Mouse (Mus musculus): ENCODE results near the gene Ccdc12. TPM values are rescaled to one million over a fixed set of nuclear protein-coding genes. Genes with fewer than 3 reads are reported as not detected.

Ccdc12 gene
- polyA plus RNA-seq, 1 experiment from 2014 or later = 113 TPM

GRCm38 (mm10) chr9:110722060-110722459, 65.8 kb downstream of the Ccdc12 start:
- WGBS = 84% methylated on average over 10 of the region's 10 CpGs
- H3K9ac ChIP-seq (replicated peaks; ENCODE audit: low read depth, low read length) = no peak overlapping the region
- H3K36me3 ChIP-seq (ENCODE audit: control insufficient read depth, insufficient read depth) = no peaks in the 10 kb centered on the region
- H3K4me1 ChIP-seq (replicated peaks; ENCODE audit: control insufficient read depth, insufficient read depth, low read length) = peaks cover 14% of the 10 kb centered on the region
- no peak overlapping the region for H3K4me2 ChIP-seq (ENCODE audit: low read length)
- no peak overlapping the region for H3K27ac ChIP-seq (ENCODE audit: low read length)
- no peak for ATAC-seq
- H3K9me3 ChIP-seq (ENCODE audit: control insufficient read depth, low read length) = no peaks in the 10 kb centered on the region
- peaks cover 2% of the 10 kb centered on the region for H3K27me3 ChIP-seq (replicated peaks; ENCODE audit: control insufficient read depth, insufficient read depth, low read length)
- H3K4me3 ChIP-seq (replicated peaks; ENCODE audit: low read length) = no peak overlapping the region

GRCm38 (mm10) chr9:110725721-110726135, 69.4 kb downstream of the Ccdc12 start:
- 4% methylated on average over 9 of the region's 9 CpGs for WGBS
- Histone ChIP-seq H3K4me2 (ENCODE audit: low read length) (no peak overlapping the region), H3K27ac (ENCODE audit: low read length) (no peak overlapping the region), H3K4me1 (replicated peaks; ENCODE audit: control insufficient read depth, insufficient read depth, low read length) (peaks cover 17% of the 10 kb centered on the region), H3K9ac (replicated peaks; ENCODE audit: low read depth, low read length) (no peak overlapping the region), H3K9me3 (ENCODE audit: control insufficient read depth, low read length) (no peaks in the 10 kb centered on the region), H3K36me3 (ENCODE audit: control insufficient read depth, insufficient read depth) (no peaks in the 10 kb centered on the region), H3K27me3 (replicated peaks; ENCODE audit: control insufficient read depth, insufficient read depth, low read length) (peaks cover 13% of the 10 kb centered on the region), H3K4me3 (replicated peaks; ENCODE audit: low read length) (no peak overlapping the region)
- ATAC-seq = peak; percentile 67

- no peaks in the 10 kb centered on the region for H3K36me3 ChIP-seq (ENCODE audit: control insufficient read depth, insufficient read depth)
- no peaks in the 10 kb centered on the region for H3K9me3 ChIP-seq (ENCODE audit: control insufficient read depth, low read length)
- 5% methylated on average over 32 of the region's 33 CpGs for WGBS
- ATAC-seq = no peak
- peak overlapping the region; percentile 60 for H3K4me2 ChIP-seq (ENCODE audit: low read length)
- H3K4me1 ChIP-seq (replicated peaks; ENCODE audit: control insufficient read depth, insufficient read depth, low read length) = peaks cover 17% of the 10 kb centered on the region
- peak overlapping the region; percentile 34 for H3K4me3 ChIP-seq (replicated peaks; ENCODE audit: low read length)
- H3K9ac ChIP-seq (replicated peaks; ENCODE audit: low read depth, low read length) = peak overlapping the region; percentile 32; the same call in 1 of the 2 replicates
- H3K27me3 ChIP-seq (replicated peaks; ENCODE audit: control insufficient read depth, insufficient read depth, low read length) = peaks cover 14% of the 10 kb centered on the region
- no peak overlapping the region for H3K27ac ChIP-seq (ENCODE audit: low read length)
Measured at GRCm38 (mm10) chr9:110726867-110727266, 70.6 kb downstream of the Ccdc12 start.

- no peak overlapping the region for H3K9ac ChIP-seq (replicated peaks; ENCODE audit: low read depth, low read length)
- H3K27me3 ChIP-seq (replicated peaks; ENCODE audit: control insufficient read depth, insufficient read depth, low read length) = peaks cover 25% of the 10 kb centered on the region
- H3K27ac ChIP-seq (ENCODE audit: low read length) = no peak overlapping the region
- no peak overlapping the region for H3K4me3 ChIP-seq (replicated peaks; ENCODE audit: low read length)
- peaks cover 32% of the 10 kb centered on the region for H3K4me1 ChIP-seq (replicated peaks; ENCODE audit: control insufficient read depth, insufficient read depth, low read length)
- no peaks in the 10 kb centered on the region for H3K9me3 ChIP-seq (ENCODE audit: control insufficient read depth, low read length)
- ATAC-seq = no peak
- no peaks in the 10 kb centered on the region for H3K36me3 ChIP-seq (ENCODE audit: control insufficient read depth, insufficient read depth)
- WGBS = 14% methylated on average over 8 of the region's 8 CpGs
- H3K4me2 ChIP-seq (ENCODE audit: low read length) = no peak overlapping the region
Measured at GRCm38 (mm10) chr9:110729841-110730240, 73.5 kb downstream of the Ccdc12 start.

GRCm38 (mm10) chr9:110731859-110732258, 75.6 kb downstream of the Ccdc12 start:
- WGBS = 59% methylated on average over 4 of the region's 4 CpGs
- Histone ChIP-seq H3K27me3 (replicated peaks; ENCODE audit: control insufficient read depth, insufficient read depth, low read length) (peaks cover 25% of the 10 kb centered on the region), H3K27ac (ENCODE audit: low read length) (no peak overlapping the region), H3K4me2 (ENCODE audit: low read length) (no peak overlapping the region), H3K9ac (replicated peaks; ENCODE audit: low read depth, low read length) (no peak overlapping the region), H3K4me1 (replicated peaks; ENCODE audit: control insufficient read depth, insufficient read depth, low read length) (peaks cover 20% of the 10 kb centered on the region), H3K36me3 (ENCODE audit: control insufficient read depth, insufficient read depth) (no peaks in the 10 kb centered on the region), H3K9me3 (ENCODE audit: control insufficient read depth, low read length) (no peaks in the 10 kb centered on the region), H3K4me3 (replicated peaks; ENCODE audit: low read length) (no peak overlapping the region)
- no peak for ATAC-seq

GRCm38 (mm10) chr9:110732623-110733022, 76.3 kb downstream of the Ccdc12 start:
- H3K36me3 ChIP-seq (ENCODE audit: control insufficient read depth, insufficient read depth) = no peaks in the 10 kb centered on the region
- 0% methylated on average over 26 of the region's 26 CpGs for WGBS
- H3K27ac ChIP-seq (ENCODE audit: low read length) = no peak overlapping the region

GRCm38 (mm10) chr9:110733102-110733501, 76.8 kb downstream of the Ccdc12 start:
- H3K27ac ChIP-seq (ENCODE audit: low read length) = no peak overlapping the region
- 9% methylated on average over 8 of the region's 8 CpGs for WGBS
- ATAC-seq = 0 out of 2 replicates have a peak, but pooled peaks have one; percentile 1

More at GRCm38 (mm10) chr9:110732623-110733022, 76.3 kb downstream of the Ccdc12 start:
- Histone ChIP-seq H3K4me2 (ENCODE audit: low read length) (peak overlapping the region; percentile 77), H3K4me3 (replicated peaks; ENCODE audit: low read length) (peak overlapping the region; percentile 48), H3K27me3 (replicated peaks; ENCODE audit: control insufficient read depth, insufficient read depth, low read length) (peaks cover 17% of the 10 kb centered on the region), H3K4me1 (replicated peaks; ENCODE audit: control insufficient read depth, insufficient read depth, low read length) (peaks cover 14% of the 10 kb centered on the region; the same call in 1 of the 2 replicates), H3K9ac (replicated peaks; ENCODE audit: low read depth, low read length) (peak overlapping the region; percentile 42; the same call in 1 of the 2 replicates), H3K9me3 (ENCODE audit: control insufficient read depth, low read length) (no peaks in the 10 kb centered on the region)
- ATAC-seq = peak; percentile 92

GRCm38 (mm10) chr9:110734154-110734553, 77.9 kb downstream of the Ccdc12 start:
- Histone ChIP-seq H3K27ac (ENCODE audit: low read length) (no peak overlapping the region), H3K36me3 (ENCODE audit: control insufficient read depth, insufficient read depth) (no peaks in the 10 kb centered on the region), H3K27me3 (replicated peaks; ENCODE audit: control insufficient read depth, insufficient read depth, low read length) (peaks cover 12% of the 10 kb centered on the region), H3K9me3 (ENCODE audit: control insufficient read depth, low read length) (no peaks in the 10 kb centered on the region), H3K4me3 (replicated peaks; ENCODE audit: low read length) (no peak overlapping the region), H3K4me1 (replicated peaks; ENCODE audit: control insufficient read depth, insufficient read depth, low read length) (peaks cover 14% of the 10 kb centered on the region; the same call in 1 of the 2 replicates), H3K4me2 (ENCODE audit: low read length) (no peak overlapping the region), H3K9ac (replicated peaks; ENCODE audit: low read depth, low read length) (no peak overlapping the region)
- ATAC-seq = no peak
- 72% methylated on average over 7 of the region's 7 CpGs for WGBS

More at GRCm38 (mm10) chr9:110733102-110733501, 76.8 kb downstream of the Ccdc12 start:
- H3K4me2 ChIP-seq (ENCODE audit: low read length) = peak overlapping the region; percentile 77
- H3K36me3 ChIP-seq (ENCODE audit: control insufficient read depth, insufficient read depth) = no peaks in the 10 kb centered on the region
- peaks cover 14% of the 10 kb centered on the region for H3K27me3 ChIP-seq (replicated peaks; ENCODE audit: control insufficient read depth, insufficient read depth, low read length)
- no peaks in the 10 kb centered on the region for H3K9me3 ChIP-seq (ENCODE audit: control insufficient read depth, low read length)
- peaks cover 14% of the 10 kb centered on the region; the same call in 1 of the 2 replicates for H3K4me1 ChIP-seq (replicated peaks; ENCODE audit: control insufficient read depth, insufficient read depth, low read length)
- 0 out of 2 replicates have a peak overlapping the region, but pooled peaks have one; percentile 42 for H3K9ac ChIP-seq (replicated peaks; ENCODE audit: low read depth, low read length)
- H3K4me3 ChIP-seq (replicated peaks; ENCODE audit: low read length) = peak overlapping the region; percentile 48

- 49% methylated on average over 9 of the region's 9 CpGs for WGBS
- no peak overlapping the region for H3K4me2 ChIP-seq (ENCODE audit: low read length)
Measured at GRCm38 (mm10) chr9:110736362-110736761, 80.1 kb downstream of the Ccdc12 start.

More at GRCm38 (mm10) chr9:110736362-110736761, 80.1 kb downstream of the Ccdc12 start:
- Histone ChIP-seq H3K9ac (replicated peaks; ENCODE audit: low read depth, low read length) (no peak overlapping the region), H3K27ac (ENCODE audit: low read length) (no peak overlapping the region), H3K36me3 (ENCODE audit: control insufficient read depth, insufficient read depth) (no peaks in the 10 kb centered on the region), H3K4me1 (replicated peaks; ENCODE audit: control insufficient read depth, insufficient read depth, low read length) (peaks cover 15% of the 10 kb centered on the region), H3K27me3 (replicated peaks; ENCODE audit: control insufficient read depth, insufficient read depth, low read length) (peaks cover 29% of the 10 kb centered on the region), H3K4me3 (replicated peaks; ENCODE audit: low read length) (no peak overlapping the region), H3K9me3 (ENCODE audit: control insufficient read depth, low read length) (no peaks in the 10 kb centered on the region)
- no peak for ATAC-seq
